In genomic region chr11:86995625-86996221, GRCm38 (mm10) we compare ENCODE assay signal across 8 mouse cellular contexts. TPM values are rescaled to one million over a fixed set of nuclear protein-coding genes. Genes with fewer than 3 reads are reported as not detected.
DNase-seq lines count a peak whose midpoint lies in the region; ATAC-seq and TF ChIP-seq lines count a peak whose summit lies in the region.

No protein-coding gene starts in this region.

- H3K27me3 ChIP-seq in limb, embryonic 11.5 days (ENCODE audit: control insufficient read depth, insufficient read depth, low read length), result no peaks in the 10 kb centered on the region

- no peak overlapping the region for H3K4me2 ChIP-seq in limb, embryonic 11.5 days (ENCODE audit: low read depth, severe bottlenecking)

- H3K4me3 ChIP-seq in cortical plate, adult 2 months (ENCODE audit: insufficient read depth, low read length), result no peak overlapping the region
- H3K4me3 ChIP-seq in limb, embryonic 11.5 days (ENCODE audit: low read depth, low read length), result no peak overlapping the region

- peak; percentile 65 to 66 for DNase-seq in B cell, adult 2 months
- DNase-seq in ZHBTc4 (ENCODE audit: low read depth, low spot score), result peak; percentile 82
- peak; percentile 53 for DNase-seq in gastrocnemius, postnatal 25 days
- peak; percentile 80 for DNase-seq in induced T-regulatory cell, adult 2 months (ENCODE audit: low read depth)
- DNase-seq in limb, embryonic 11.5 days (ENCODE audit: low spot score), result peak; percentile 70
- DNase-seq in testis, postnatal 10 days (ENCODE audit: low spot score), result peak; percentile 59

- H3K27ac ChIP-seq in cortical plate, adult 2 months (ENCODE audit: insufficient read depth, low read length), result peak overlapping the region; percentile 58; the same call in 1 of the 2 replicates
- H3K27ac ChIP-seq in limb, embryonic 11.5 days (replicated peaks; ENCODE audit: low read depth, low read length), result no peak overlapping the region

- WGBS in limb, embryonic 11.5 days, result 48% methylated on average over 6 of the region's 6 CpGs

- no peak overlapping the region for H3K9ac ChIP-seq in limb, embryonic 11.5 days (ENCODE audit: low read length)

- peaks cover 2% of the 10 kb centered on the region; the same call in 1 of the 2 replicates for H3K4me1 ChIP-seq in cortical plate, adult 2 months (ENCODE audit: control insufficient read depth, insufficient read depth, low read length)
- peaks cover 3% of the 10 kb centered on the region for H3K4me1 ChIP-seq in limb, embryonic 11.5 days (ENCODE audit: control insufficient read depth, insufficient read depth, low read length)

- no peak for TF ChIP-seq POLR2A in cortical plate, adult 2 months (IDR thresholded peaks at IDR 0.05; ENCODE audit: extremely low read depth, insufficient read depth, low read length)

- peak; percentile 91 for TF ChIP-seq CTCF in cortical plate, adult 2 months (IDR thresholded peaks at IDR 0.05; ENCODE audit: extremely low read depth, insufficient read depth, low read length)

- ATAC-seq in limb, embryonic 11.5 days (ENCODE audit: insufficient number of reproducible peaks, low FRiP score, low TSS enrichment, low read depth), result no peak
- peak; percentile 68 for ATAC-seq in monocyte, adult 5-6 weeks (replicated peaks; ENCODE audit: insufficient number of reproducible peaks, low FRiP score, low TSS enrichment, poor library complexity, severe bottlenecking)

- no peaks in the 10 kb centered on the region for H3K36me3 ChIP-seq in limb, embryonic 11.5 days (ENCODE audit: control insufficient read depth, insufficient read depth, low read length)

- no peaks in the 10 kb centered on the region for H3K9me3 ChIP-seq in limb, embryonic 11.5 days (ENCODE audit: control insufficient read depth, low read length)

RNA-seq across cellular contexts. Expression of gene Ypel2, which starts 2.2 kb away (rescaled TPM):
- 27.6 and 32.6 TPM in 2 replicates for polyA plus RNA-seq in cortical plate, adult 2 months (2012; rRNA removed)
- 1 to 10 TPM; 3.7 to 8.0 TPM for total RNA-seq in gastrocnemius, postnatal 25 days (2021)
- 7.0 and 7.2 TPM in 2 replicates for polyA plus RNA-seq in limb, embryonic 11.5 days (2014; fragmentation: Nextera tagmentation; extraction: Ambion mirVana)
- 4.2 to 10.7 TPM (median 6.5 TPM) in 3 replicates for total RNA-seq in monocyte, adult 5-6 weeks (2017)
